Mouse (Mus musculus): Measurements from ENCODE around the gene Pde8b. TPM values are rescaled to one million over a fixed set of nuclear protein-coding genes. Genes with fewer than 3 reads are reported as not detected.
A peak's percentile ranks its signal among the peaks of the same experiment; 100 is the strongest.

The Pde8b gene
- 1 to 10 TPM; 6.5 to 7.9 TPM for total RNA-seq (2021)

GRCm38 (mm10) chr13:95249511-95250456, at the start of gene Pde8b:
Pde8b (minus strand) TSS chr13:95250336.
- intact Hi-C loops (cut with DNase I), result no loop called here
- DNase-seq, result peak in 1 of 2 experiments; percentile 5

- DNase-seq, result no peak
- intact Hi-C loops (cut with DNase I), result no loop called here
Measured at GRCm38 (mm10) chr13:95291983-95292382, 41.8 kb upstream of the Pde8b start.

GRCm38 (mm10) chr13:95288027-95288426, 37.9 kb upstream of the Pde8b start:
- no peak for DNase-seq
- intact Hi-C loops (cut with DNase I), result loop anchor here (5.0 kb wide), 1 partner anchor 221 kb away; no protein-coding TSS in a partner anchor

- intact Hi-C loops (cut with DNase I), result loop anchor here (1.0 to 5.0 kb wide), 3 partner anchors 220 to 310 kb away; partner anchors contain the start of gene Wdr41
- DNase-seq, result peak; percentile 82 to 83
Measured at GRCm38 (mm10) chr13:95286989-95287388, 36.9 kb upstream of the Pde8b start.

GRCm38 (mm10) chr13:95281740-95282673, 31.9 kb upstream of the Pde8b start:
- peak; percentile 24 to 28 for DNase-seq
- intact Hi-C loops (cut with DNase I), result no loop called here

- intact Hi-C loops (cut with DNase I), result no loop called here
- no peak for DNase-seq
Measured at GRCm38 (mm10) chr13:95278426-95279025, 28.4 kb upstream of the Pde8b start.

GRCm38 (mm10) chr13:95264691-95265090, 14.6 kb upstream of the Pde8b start:
- DNase-seq, result no peak
- intact Hi-C loops (cut with DNase I), result no loop called here

- intact Hi-C loops (cut with DNase I), result no loop called here
- DNase-seq, result peak; percentile 20 to 24
Measured at GRCm38 (mm10) chr13:95260886-95261789, 11.0 kb upstream of the Pde8b start.

- no peak for DNase-seq
- intact Hi-C loops (cut with DNase I), result no loop called here
Measured at GRCm38 (mm10) chr13:95260391-95260790, 10.3 kb upstream of the Pde8b start.

GRCm38 (mm10) chr13:95257083-95257482, 6.9 kb upstream of the Pde8b start:
- intact Hi-C loops (cut with DNase I), result no loop called here
- DNase-seq, result no peak

- DNase-seq, result no peak
- intact Hi-C loops (cut with DNase I), result no loop called here
Measured at GRCm38 (mm10) chr13:95255083-95255482, 4.9 kb upstream of the Pde8b start.

- no peak for DNase-seq
- intact Hi-C loops (cut with DNase I), result no loop called here
Measured at GRCm38 (mm10) chr13:95243026-95243425, 7.1 kb downstream of the Pde8b start.

- intact Hi-C loops (cut with DNase I), result no loop called here
- DNase-seq, result no peak
Measured at GRCm38 (mm10) chr13:95237488-95237887, 12.6 kb downstream of the Pde8b start.

- no peak for DNase-seq
- intact Hi-C loops (cut with DNase I), result no loop called here
Measured at GRCm38 (mm10) chr13:95235261-95235660, 14.9 kb downstream of the Pde8b start.

GRCm38 (mm10) chr13:95231366-95232138, 18.6 kb downstream of the Pde8b start:
- DNase-seq, result peak in 1 of 2 experiments; percentile 3
- intact Hi-C loops (cut with DNase I), result no loop called here

- DNase-seq, result no peak
- intact Hi-C loops (cut with DNase I), result no loop called here
Measured at GRCm38 (mm10) chr13:95230326-95230725, 19.8 kb downstream of the Pde8b start.

- no peak for DNase-seq
- intact Hi-C loops (cut with DNase I), result no loop called here
Measured at GRCm38 (mm10) chr13:95224491-95224890, 25.6 kb downstream of the Pde8b start.

GRCm38 (mm10) chr13:95223427-95223772, 26.7 kb downstream of the Pde8b start:
- intact Hi-C loops (cut with DNase I), result no loop called here
- no peak for DNase-seq

Measured in heart, postnatal 10 days (tissue).